Mouse (Mus musculus) thymus, postnatal 0 days (tissue): ENCODE data around the gene Banf1. TPM values are rescaled to one million over a fixed set of nuclear protein-coding genes. Genes with fewer than 3 reads are reported as not detected.

Experiments
- polyA plus RNA-seq: library from polyadenylated mRNA; unstranded; fragments of >200 nt; fragmentation: Nextera tagmentation; extraction: Ambion mirVana; gene quantifications from 2 replicates; pipeline ENCODE4 v1.2.1, GENCODE M21; 2015

Banf1 gene
- polyA plus RNA-seq, 1 experiment from 2014 or later: 590 TPM

Other genes starting within 250 kb of the Banf1 start
- 6.6 and 8.7 TPM in 2 replicates for gene Klc2, start 248.6 kb downstream of the Banf1 start, polyA plus RNA-seq
- gene Pacs1, start 94.0 kb downstream of the Banf1 start, polyA plus RNA-seq: 8.3 and 9.8 TPM in 2 replicates
- gene Sf3b2, start 71.7 kb downstream of the Banf1 start, polyA plus RNA-seq: 294 and 319 TPM in 2 replicates
- 0.36 and 0.44 TPM in 2 replicates for gene Gal3st3, start 68.8 kb downstream of the Banf1 start, polyA plus RNA-seq
- not detected in 2 replicates for gene Catsper1, start 31.4 kb downstream of the Banf1 start, polyA plus RNA-seq
- 29.1 and 30.5 TPM in 2 replicates for gene Cst6, start 17.6 kb downstream of the Banf1 start, polyA plus RNA-seq
- 51.1 and 59.4 TPM in 2 replicates for gene Eif1ad, start 427 bp downstream of the Banf1 start, polyA plus RNA-seq
- gene Sart1, start 21.5 kb upstream of the Banf1 start, polyA plus RNA-seq: 73.4 and 84.2 TPM in 2 replicates
- gene Tsga10ip, start 35.4 kb upstream of the Banf1 start, polyA plus RNA-seq: 1.9 TPM in 2 replicates
- 217 and 222 TPM in 2 replicates for gene Drap1, start 57.8 kb upstream of the Banf1 start, polyA plus RNA-seq
- 51.5 and 54.4 TPM in 2 replicates for gene AI837181, start 58.0 kb upstream of the Banf1 start, polyA plus RNA-seq
- gene Fosl1, start 80.4 kb upstream of the Banf1 start, polyA plus RNA-seq: 0.47 TPM in 1 of 2 replicates, not detected in the other
- gene Ccdc85b, start 90.7 kb upstream of the Banf1 start, polyA plus RNA-seq: 7.3 and 8.2 TPM in 2 replicates
- 104 and 112 TPM in 2 replicates for gene Fibp, start 93.4 kb upstream of the Banf1 start, polyA plus RNA-seq
- 42.8 and 43.0 TPM in 2 replicates for gene Ctsw, start 101.3 kb upstream of the Banf1 start, polyA plus RNA-seq
- gene Efemp2, start 106.8 kb upstream of the Banf1 start, polyA plus RNA-seq: 26.5 and 27.9 TPM in 2 replicates
- gene Mus81, start 121.2 kb upstream of the Banf1 start, polyA plus RNA-seq: 58.6 and 63.5 TPM in 2 replicates
- gene Cfl1, start 123.3 kb upstream of the Banf1 start, polyA plus RNA-seq: 3,590 and 4,042 TPM in 2 replicates
- gene 1700020D05Rik, start 136.6 kb upstream of the Banf1 start, polyA plus RNA-seq: 0.13 and 0.44 TPM in 2 replicates
- gene Snx32, start 143.4 kb upstream of the Banf1 start, polyA plus RNA-seq: 9.9 and 10.8 TPM in 2 replicates
- gene Ovol1, start 193.5 kb upstream of the Banf1 start, polyA plus RNA-seq: 1.9 TPM in 2 replicates
- 8.9 and 9.8 TPM in 2 replicates for gene Ap5b1, start 200.9 kb upstream of the Banf1 start, polyA plus RNA-seq
- gene Rnaseh2c, start 234.7 kb upstream of the Banf1 start, polyA plus RNA-seq: 127 and 157 TPM in 2 replicates
- 65.3 and 73.8 TPM in 2 replicates for gene Kat5, start 243.1 kb upstream of the Banf1 start, polyA plus RNA-seq